Mouse (Mus musculus): Measurements from ENCODE around the gene Uhrf1bp1. TPM values are rescaled to one million over a fixed set of nuclear protein-coding genes. Genes with fewer than 3 reads are reported as not detected.

The Uhrf1bp1 gene
- total RNA-seq (2023) = 1 to 10 TPM; 7.0 to 7.8 TPM

GRCm38 (mm10) chr17:27856265-27856797 lies at the start of gene Uhrf1bp1:
Uhrf1bp1 (plus strand) TSS chr17:27856441.

GRCm38 (mm10) chr17:27820568-27821406 lies 35.5 kb upstream of the Uhrf1bp1 start, which contains the start of gene D17Wsu92e:
D17Wsu92e (minus strand) TSS chr17:27820648.

GRCm38 (mm10) chr17:27837850-27838249 lies 18.4 kb upstream of the Uhrf1bp1 start, which contains the start of gene Snrpc:
Snrpc (plus strand) TSS chr17:27838150.

GRCm38 (mm10) chr17:27908888-27909621 lies 52.8 kb downstream of the Uhrf1bp1 start, which contains the start of gene Anks1:
Anks1 (plus strand) TSS chr17:27909306.

GRCm38 (mm10) chr17:27909622-27910500 lies 53.6 kb downstream of the Uhrf1bp1 start, which contains the start of gene Taf11:
Taf11 (minus strand) TSS chr17:27909844.

Other genes with a start within 250 kb of the Uhrf1bp1 start
- gene Nudt3, start 232.9 kb upstream of the Uhrf1bp1 start, total RNA-seq (2023) = 100 to 1,000 TPM in 1 of 2 experiments, 10 to 100 TPM in 1; 92.9 to 100 TPM
- gene RPS10-NUDT3, start 221.2 kb upstream of the Uhrf1bp1 start, total RNA-seq (2023) = not detected
- 1,000 to 10,000 TPM; 2,013 to 2,119 TPM for gene Rps10, start 219.8 kb upstream of the Uhrf1bp1 start, total RNA-seq (2023)
- 10 to 100 TPM; 13.1 to 23.7 TPM for gene Pacsin1, start 200.9 kb upstream of the Uhrf1bp1 start, total RNA-seq (2023)
- gene Spdef, start 127.5 kb upstream of the Uhrf1bp1 start, total RNA-seq (2023) = under 1 TPM in 1 of 2 experiments, not detected in 1; 0.41 TPM
- 10 to 100 TPM; 73.5 to 78.1 TPM for gene D17Wsu92e, start 35.8 kb upstream of the Uhrf1bp1 start, total RNA-seq (2023)
- gene Snrpc, start 18.3 kb upstream of the Uhrf1bp1 start, total RNA-seq (2023) = 10 to 100 TPM; 68.9 to 70.8 TPM
- gene Anks1, start 52.9 kb downstream of the Uhrf1bp1 start, total RNA-seq (2023) = 10 to 100 TPM; 45.5 to 49.2 TPM
- gene Taf11, start 53.4 kb downstream of the Uhrf1bp1 start, total RNA-seq (2023) = 10 to 100 TPM; 37.2 to 51.1 TPM
- gene Tcp11, start 224.2 kb downstream of the Uhrf1bp1 start, total RNA-seq (2023) = 1 to 10 TPM; 2.6 to 5.5 TPM

Measured in B cell, adult 67 days (primary cell).